Mouse (Mus musculus) heart, embryonic 11.5 days (tissue): ENCODE results near the gene Mkln1. TPM values are rescaled to one million over a fixed set of nuclear protein-coding genes. Genes with fewer than 3 reads are reported as not detected.

Experiments
- ATAC-seq: fragments of 200-750 bp; cut with Nextera tagmentation; replicated peaks from 2 replicates; pipeline ENCODE4 v1.8.0; 2017; ENCODE audit warnings: moderate library complexity; ENCODE audit not compliant: insufficient number of reproducible peaks, low FRiP score, low TSS enrichment
- H3K27ac ChIP-seq: fragments of 300-500 bp; sonication (generic); 2 replicates; pipeline ENCODE4 v1.5.1; 2014; ENCODE audit warnings: mild to moderate bottlenecking, low read depth, low read length
- H3K27me3 ChIP-seq: fragments of 300-500 bp; sonication (generic); 2 replicates; pipeline ENCODE4 v1.6.1; 2014; ENCODE audit warnings: mild to moderate bottlenecking, low read length, mixed read lengths; ENCODE audit not compliant: control insufficient read depth, insufficient read depth
- H3K36me3 ChIP-seq: fragments of 300-500 bp; sonication (generic); 2 replicates; pipeline ENCODE4 v1.6.1; 2014; ENCODE audit warnings: mild to moderate bottlenecking, low read length, moderate library complexity, mixed read lengths; ENCODE audit not compliant: control insufficient read depth, insufficient read depth
- H3K4me1 ChIP-seq: fragments of 300-500 bp; sonication (generic); 2 replicates; pipeline ENCODE4 v1.6.1; 2014; ENCODE audit warnings: low read length; ENCODE audit not compliant: control insufficient read depth, insufficient read depth
- H3K4me2 ChIP-seq: fragments of 300-500 bp; sonication (generic); 2 replicates; pipeline ENCODE4 v1.6.1; 2014; ENCODE audit warnings: mild to moderate bottlenecking, moderate library complexity
- H3K4me3 ChIP-seq: fragments of 300-500 bp; sonication (generic); 2 replicates; pipeline ENCODE4 v1.5.1; 2014; ENCODE audit warnings: low read depth, low read length
- H3K9ac ChIP-seq: fragments of 300-500 bp; sonication (generic); 2 replicates; pipeline ENCODE4 v1.6.1; 2014; ENCODE audit warnings: mild to moderate bottlenecking, low read depth, low read length, moderate library complexity
- H3K9me3 ChIP-seq: fragments of 300-500 bp; sonication (generic); replicated peaks from 2 replicates; pipeline ENCODE4 v1.6.1; 2016; ENCODE audit warnings: low read length; ENCODE audit not compliant: control insufficient read depth
- WGBS: fragments of 180-500 bp; shearing (Covaris S2); extraction: QIAGEN DNeasy Blood & Tissue Kit; methylation state at CpG from one replicate; pipeline ENCODE4 v1.1.7; 2014; ENCODE audit not compliant: insufficient replicate concordance; 5-methylcytosine and 5-hydroxymethylcytosine counted together
- polyA plus RNA-seq: library from polyadenylated mRNA; unstranded; fragments of >200 nt; fragmentation: Nextera tagmentation; extraction: Ambion mirVana; gene quantifications from 2 replicates; pipeline ENCODE4 v1.2.1, GENCODE M21; 2014

The Mkln1 gene
- polyA plus RNA-seq, 1 experiment from 2014 or later = 220 TPM

GRCm38 (mm10) chr6:31390243-31390981 is 8.1 kb upstream of the Mkln1 start:
- peaks cover 5% of the 10 kb centered on the region for H3K4me1 ChIP-seq
- no peak overlapping the region for H3K9ac ChIP-seq
- H3K36me3 ChIP-seq = no peaks in the 10 kb centered on the region
- no peak overlapping the region for H3K4me2 ChIP-seq
- H3K9me3 ChIP-seq = no peaks in the 10 kb centered on the region
- no peak for ATAC-seq
- no peaks in the 10 kb centered on the region for H3K27me3 ChIP-seq
- H3K4me3 ChIP-seq = no peak overlapping the region
- WGBS = 46% methylated on average over 8 of the region's 8 CpGs
- 0 out of 2 replicates have a peak overlapping the region, but pooled peaks have one; percentile 17 for H3K27ac ChIP-seq

DNA sequence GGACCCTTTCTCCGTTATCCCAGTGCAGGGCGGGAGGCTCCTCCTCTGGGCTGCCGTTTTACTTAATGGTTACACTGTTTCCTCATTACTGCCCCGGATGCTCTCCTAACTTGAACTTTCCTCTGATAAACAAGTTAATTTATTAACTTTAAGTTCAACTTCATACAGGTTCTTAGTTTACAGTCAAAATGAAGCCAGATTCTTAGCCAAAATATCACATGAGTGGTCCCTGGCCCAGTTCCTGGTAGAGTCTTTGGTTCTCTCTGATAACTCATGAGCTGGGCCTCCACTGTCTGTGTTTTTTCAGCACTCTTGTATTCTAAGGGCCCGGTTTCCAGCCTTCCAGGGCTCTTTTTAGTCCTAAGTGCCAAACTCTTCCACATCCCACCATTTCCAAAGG is 5.7 kb upstream of the Mkln1 start:
- Histone ChIP-seq H3K9ac (no peak overlapping the region), H3K4me1 (peaks cover 7% of the 10 kb centered on the region), H3K36me3 (no peaks in the 10 kb centered on the region), H3K27me3 (no peaks in the 10 kb centered on the region), H3K4me2 (no peak overlapping the region), H3K9me3 (no peaks in the 10 kb centered on the region), H3K27ac (no peak overlapping the region), H3K4me3 (no peak overlapping the region)
- WGBS = 80% methylated on average over 5 of the region's 5 CpGs
- no peak for ATAC-seq

- H3K9ac ChIP-seq = no peak overlapping the region
- H3K4me2 ChIP-seq = no peak overlapping the region
- no peaks in the 10 kb centered on the region for H3K9me3 ChIP-seq
- no peak for ATAC-seq
- H3K4me3 ChIP-seq = no peak overlapping the region
- no peaks in the 10 kb centered on the region for H3K27me3 ChIP-seq
- no peaks in the 10 kb centered on the region for H3K36me3 ChIP-seq
- peaks cover 20% of the 10 kb centered on the region for H3K4me1 ChIP-seq
- 61% methylated on average over 4 of the region's 4 CpGs for WGBS
- no peak overlapping the region for H3K27ac ChIP-seq
Observed at GRCm38 (mm10) chr6:31396118-31396517, 2.4 kb upstream of the Mkln1 start.

GRCm38 (mm10) chr6:31397308-31397707 is 1.2 kb upstream of the Mkln1 start:
- Histone ChIP-seq H3K9me3 (no peaks in the 10 kb centered on the region), H3K9ac (no peak overlapping the region), H3K4me1 (peaks cover 25% of the 10 kb centered on the region), H3K36me3 (no peaks in the 10 kb centered on the region), H3K27ac (no peak overlapping the region), H3K4me2 (no peak overlapping the region), H3K27me3 (no peaks in the 10 kb centered on the region), H3K4me3 (no peak overlapping the region)
- ATAC-seq = no peak

DNA sequence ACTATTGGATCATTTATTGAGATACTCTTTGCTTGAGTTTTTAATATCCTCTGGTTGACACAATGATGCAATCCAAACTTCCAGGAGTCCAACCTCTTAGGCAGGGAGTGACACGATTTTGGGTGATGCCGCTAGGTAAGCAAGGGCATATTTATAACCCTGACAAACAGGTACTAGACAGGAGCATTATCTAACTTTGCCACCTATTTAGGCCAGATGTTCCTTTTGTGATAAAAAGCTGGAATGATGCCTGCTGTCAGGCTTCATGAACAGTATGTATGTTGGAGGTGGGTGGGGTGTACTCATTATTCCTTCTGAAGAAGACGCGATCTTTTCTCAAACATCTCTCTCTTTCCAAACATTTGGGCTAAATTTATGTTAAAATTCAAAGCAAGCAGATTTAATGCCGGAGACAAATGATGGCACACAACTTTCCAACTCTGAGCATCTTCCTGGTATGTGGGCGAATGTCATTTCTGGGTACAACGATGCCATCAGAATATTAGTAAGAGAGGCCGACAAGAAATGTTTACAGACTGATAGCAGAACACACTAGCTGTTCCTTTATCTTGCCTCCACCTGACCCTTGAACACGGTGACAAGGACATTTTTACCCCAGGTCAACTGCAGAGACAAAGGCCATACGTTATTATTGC is 632 bp upstream of the Mkln1 start:
- Histone ChIP-seq H3K9me3 (no peaks in the 10 kb centered on the region), H3K9ac (peak overlapping the region; percentile 99), H3K4me3 (peak overlapping the region; percentile 95), H3K27me3 (no peaks in the 10 kb centered on the region), H3K36me3 (no peaks in the 10 kb centered on the region), H3K4me2 (peak overlapping the region; percentile 83), H3K27ac (peak overlapping the region; percentile 89; the same call in 1 of the 2 replicates), H3K4me1 (peaks cover 28% of the 10 kb centered on the region)
- 47% methylated on average over 10 of the region's 10 CpGs for WGBS
- no peak for ATAC-seq

DNA sequence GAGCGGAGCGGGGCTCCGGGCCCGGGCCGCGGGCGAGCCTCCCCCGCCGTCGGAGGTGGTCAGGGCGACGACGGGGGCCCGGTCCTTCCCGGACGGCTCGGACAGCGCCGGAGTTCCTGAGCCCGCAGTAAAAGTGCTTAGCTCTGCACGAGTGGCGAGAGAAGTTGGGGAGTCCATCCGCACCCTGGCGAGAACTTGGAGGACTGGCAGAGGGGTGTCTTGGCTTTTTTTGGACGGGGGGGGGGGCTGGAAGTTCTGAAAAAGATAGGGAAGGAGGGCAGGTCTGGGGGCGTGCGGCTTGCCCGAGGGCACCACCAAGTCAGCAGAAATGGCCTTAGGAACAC is 643 bp downstream of the Mkln1 start:
- Histone ChIP-seq H3K9ac (peak overlapping the region; percentile 99), H3K36me3 (no peaks in the 10 kb centered on the region), H3K4me2 (peak overlapping the region; percentile 83), H3K4me3 (peak overlapping the region; percentile 95), H3K27ac (peak overlapping the region; percentile 89), H3K4me1 (peaks cover 29% of the 10 kb centered on the region), H3K9me3 (no peaks in the 10 kb centered on the region), H3K27me3 (no peaks in the 10 kb centered on the region)
- no peak for ATAC-seq
- WGBS = under 1% methylated on average over 28 of the region's 28 CpGs

DNA sequence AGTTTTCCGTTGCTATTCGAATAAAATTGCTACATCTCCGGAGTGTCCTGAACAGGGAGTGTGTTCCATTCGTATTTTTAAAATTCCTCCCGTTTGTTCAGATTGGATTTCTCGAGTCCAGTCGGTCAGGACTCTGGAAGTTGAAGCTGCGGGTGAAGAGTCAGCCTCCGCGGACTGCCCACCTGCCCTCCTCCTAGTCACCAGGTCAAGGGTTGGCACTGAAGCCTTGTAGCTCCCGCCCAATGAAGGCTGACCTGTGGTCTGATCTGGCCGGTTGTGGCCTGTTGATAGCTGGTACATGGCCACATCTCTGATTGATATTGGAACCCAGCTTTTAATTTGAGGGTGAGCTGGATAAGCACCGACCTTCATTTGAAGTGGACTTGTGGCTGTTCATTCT is 1.0 kb downstream of the Mkln1 start:
- 2% methylated on average over 13 of the region's 13 CpGs for WGBS
- H3K27ac ChIP-seq = 0 out of 2 replicates have a peak overlapping the region, but pooled peaks have one; percentile 89
- ATAC-seq = no peak

GRCm38 (mm10) chr6:31411017-31411416 is 12.5 kb downstream of the Mkln1 start:
- no peak for ATAC-seq
- Histone ChIP-seq H3K9ac (no peak overlapping the region), H3K27me3 (no peaks in the 10 kb centered on the region), H3K4me2 (no peak overlapping the region), H3K9me3 (no peaks in the 10 kb centered on the region), H3K27ac (no peak overlapping the region), H3K36me3 (no peaks in the 10 kb centered on the region), H3K4me1 (peaks cover 15% of the 10 kb centered on the region), H3K4me3 (no peak overlapping the region)
- WGBS = 70% methylated on average over 1 of the region's 1 CpGs

More for the DNA sequence above, 1.0 kb downstream of the Mkln1 start:
- peak overlapping the region; percentile 95 for H3K4me3 ChIP-seq
- no peaks in the 10 kb centered on the region for H3K27me3 ChIP-seq
- no peaks in the 10 kb centered on the region for H3K9me3 ChIP-seq
- H3K9ac ChIP-seq = peak overlapping the region; percentile 99
- no peaks in the 10 kb centered on the region for H3K36me3 ChIP-seq
- peak overlapping the region; percentile 83 for H3K4me2 ChIP-seq
- peaks cover 33% of the 10 kb centered on the region for H3K4me1 ChIP-seq

DNA sequence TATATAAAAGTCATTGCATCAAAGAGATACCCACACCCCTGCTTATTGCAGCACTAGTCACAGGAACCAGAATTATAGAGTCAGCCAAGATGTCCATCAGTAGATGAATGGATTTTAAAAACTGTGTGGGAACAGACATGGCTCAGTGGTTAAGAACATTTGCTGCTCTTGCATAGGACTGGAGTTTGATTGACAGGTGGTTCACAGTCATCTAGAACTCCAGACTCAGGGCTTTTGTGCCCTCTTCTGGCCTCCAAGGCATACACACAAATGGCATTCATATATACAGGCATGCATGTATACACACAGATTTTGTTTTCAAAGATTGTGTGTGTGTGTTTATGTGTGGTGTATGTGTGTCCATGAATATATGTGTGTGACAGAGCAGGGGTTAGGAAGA is 14.0 kb downstream of the Mkln1 start:
- Histone ChIP-seq H3K9ac (no peak overlapping the region), H3K36me3 (no peaks in the 10 kb centered on the region), H3K4me2 (no peak overlapping the region), H3K27me3 (no peaks in the 10 kb centered on the region), H3K9me3 (no peaks in the 10 kb centered on the region), H3K4me3 (no peak overlapping the region), H3K4me1 (peaks cover 12% of the 10 kb centered on the region), H3K27ac (no peak overlapping the region; the same call in 1 of the 2 replicates)
- no peak for ATAC-seq
